Mouse (Mus musculus) heart, postnatal 0 days (tissue): ENCODE data around the gene Wfdc21.

Source experiments
- CTCF ChIP-seq: IDR thresholded peaks from 2 replicates; pipeline ENCODE4 v1.5.1; 2016; ENCODE audit warnings: antibody characterized with exemption, control low read depth, low read depth
- EP300 ChIP-seq: IDR thresholded peaks from 2 replicates; pipeline ENCODE4 v1.6.1; 2016; ENCODE audit warnings: antibody characterized with exemption, low read depth

- no peak for TF ChIP-seq CTCF
- TF ChIP-seq EP300: no peak
Measured at GRCm38 (mm10) chr11:83792316-83792914, 45.7 kb downstream of the Wfdc21 start.
